Mouse (Mus musculus) layer of hippocampus, postnatal 14 days (tissue): ENCODE measurements at regions not wholly inside any gene's neighbourhood (a gene's known extent, or its start where the extent isn't known, plus 50 kb on each side); places are given as distances from the start of the nearest gene placed in this dataset.
"Not testable (repeated sequence)": the region's sequence is repeated elsewhere in the genome, so short reads cannot be mapped to it uniquely, and the experiment has no call there.

Experiments
- DNase-seq, 2 experiments: peaks; one replicate each; pipeline ENCODE4 v3.0.0; 2021 to 2022; ENCODE audit warnings: low spot score in 2 of 2, mixed read lengths in 1 of 2

- DNase-seq: no peak
Observed at GRCm38 (mm10) chr2:10658317-10658716, 288.0 kb downstream of the Sfmbt2 start.

- DNase-seq: not testable (repeated sequence)
Observed at GRCm38 (mm10) chr2:10667915-10668314, 297.6 kb downstream of the Sfmbt2 start.

- DNase-seq: no peak
Observed at GRCm38 (mm10) chr2:10670423-10671298, 300.4 kb downstream of the Sfmbt2 start.

GRCm38 (mm10) chr2:10671299-10671632, 301.0 kb downstream of the Sfmbt2 start:
- peak; percentile 12 to 20 for DNase-seq

GRCm38 (mm10) chr2:10672196-10672595, 301.9 kb downstream of the Sfmbt2 start:
- DNase-seq: no peak

- no peak for DNase-seq
Observed at GRCm38 (mm10) chr2:10674738-10675349, 304.5 kb downstream of the Sfmbt2 start.

GRCm38 (mm10) chr2:10701459-10701858, 331.1 kb downstream of the Sfmbt2 start:
- peak in 1 of 2 experiments; percentile 8 for DNase-seq

- DNase-seq: no peak
Observed at GRCm38 (mm10) chr2:10718366-10718765, 348.1 kb downstream of the Sfmbt2 start.

GRCm38 (mm10) chr2:10734337-10734736, 364.0 kb downstream of the Sfmbt2 start:
- not testable (repeated sequence) for DNase-seq

GRCm38 (mm10) chr2:10736696-10737457, 366.6 kb downstream of the Sfmbt2 start:
- DNase-seq: peak in 1 of 2 experiments; percentile 17

- peak; percentile 29 to 55 for DNase-seq
Observed at GRCm38 (mm10) chr2:10737458-10737775, 367.1 kb downstream of the Sfmbt2 start.

GRCm38 (mm10) chr2:10745127-10745526, 374.8 kb downstream of the Sfmbt2 start:
- no peak for DNase-seq

- peak; percentile 36 to 62 for DNase-seq
Observed at GRCm38 (mm10) chr2:10755375-10755774, 385.1 kb downstream of the Sfmbt2 start.

GRCm38 (mm10) chr2:10757202-10757840, 387.0 kb downstream of the Sfmbt2 start:
- no peak for DNase-seq

- peak in 1 of 2 experiments; percentile 18 for DNase-seq
Observed at GRCm38 (mm10) chr2:10757886-10758285, 387.6 kb downstream of the Sfmbt2 start.

- DNase-seq: no peak
Observed at GRCm38 (mm10) chr2:10762236-10762635, 391.9 kb downstream of the Sfmbt2 start.

- no peak for DNase-seq
Observed at GRCm38 (mm10) chr2:10783071-10783470, 388.8 kb upstream of the Prkcq start.

GRCm38 (mm10) chr2:10783594-10783993, 388.3 kb upstream of the Prkcq start:
- no peak for DNase-seq

GRCm38 (mm10) chr2:10784266-10784665, 387.6 kb upstream of the Prkcq start:
- DNase-seq: no peak

GRCm38 (mm10) chr2:10785156-10785555, 386.8 kb upstream of the Prkcq start:
- DNase-seq: peak; percentile 32 to 84

- DNase-seq: peak; percentile 56 to 86
Observed at GRCm38 (mm10) chr2:10788509-10788908, 383.4 kb upstream of the Prkcq start.
